Mouse (Mus musculus): ENCODE measurements at regions not wholly inside any gene's neighbourhood (a gene's known extent, or its start where the extent isn't known, plus 50 kb on each side); places are given as distances from the start of the nearest gene placed in this dataset.

DNA sequence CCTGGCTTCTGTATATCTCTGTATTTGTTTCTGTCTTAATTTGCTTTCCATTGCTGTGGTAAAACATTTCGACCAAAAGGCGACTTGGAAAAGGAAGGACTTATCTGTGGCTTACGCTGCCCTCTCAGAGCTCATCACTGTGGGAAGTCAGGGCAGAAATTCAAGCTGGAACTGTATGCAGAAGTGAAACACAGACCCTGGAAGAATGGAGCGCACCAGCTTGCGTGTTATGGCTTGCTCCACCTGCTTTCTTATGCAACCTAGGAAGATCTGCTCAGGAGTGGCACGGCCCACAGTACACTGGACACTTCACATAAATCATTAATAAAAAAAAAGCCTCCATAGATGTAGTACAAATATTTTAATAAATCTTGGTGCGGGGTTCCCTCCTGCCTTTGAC lies 630.0 kb upstream of the Gm19410 start:
- TF ChIP-seq CTCF (IDR thresholded peaks at IDR 0.05; ENCODE audit: extremely low read depth, insufficient read depth, insufficient read length, insufficient replicate concordance) (no peak), POLR2A (IDR thresholded peaks at IDR 0.05; ENCODE audit: low read depth, low read length) (no peak)
